Mouse (Mus musculus) embryonic facial prominence, embryonic 14.5 days (tissue): ENCODE measurements around the gene Gm39566. TPM values are rescaled to one million over a fixed set of nuclear protein-coding genes. Genes with fewer than 3 reads are reported as not detected.
A peak's percentile ranks its signal among the peaks of the same experiment; 100 is the strongest.

ENCODE experiments used
- ATAC-seq: fragments of 200-750 bp; cut with Nextera tagmentation; 2 replicates; pipeline ENCODE4 v1.8.0; 2017; ENCODE audit warnings: low read depth, moderate number of reproducible peaks, moderate TSS enrichment
- DNase-seq: peaks from one replicate; pipeline ENCODE4 v3.0.0-alpha.2; 2015; ENCODE audit warnings: low spot score
- H3K27ac ChIP-seq: fragments of 300-500 bp; sonication (generic); replicated peaks from 2 replicates; pipeline ENCODE4 v1.5.1; 2014; ENCODE audit warnings: low read depth, mild to moderate bottlenecking, low read length, moderate library complexity
- H3K27me3 ChIP-seq: fragments of 300-500 bp; sonication (generic); replicated peaks from 2 replicates; pipeline ENCODE4 v1.6.1; 2014; ENCODE audit warnings: low read length; ENCODE audit not compliant: control insufficient read depth, insufficient read depth
- H3K36me3 ChIP-seq: fragments of 300-500 bp; sonication (generic); 2 replicates; pipeline ENCODE4 v1.6.1; 2014; ENCODE audit warnings: low read length, mixed read lengths; ENCODE audit not compliant: control insufficient read depth, insufficient read depth
- H3K4me1 ChIP-seq: fragments of 300-500 bp; sonication (generic); 2 replicates; pipeline ENCODE4 v1.6.1; 2014; ENCODE audit warnings: antibody characterized with exemption, low read length; ENCODE audit not compliant: control insufficient read depth, insufficient read depth
- H3K4me2 ChIP-seq: fragments of 300-500 bp; sonication (generic); 2 replicates; pipeline ENCODE4 v1.6.1; 2014; ENCODE audit warnings: low read depth, mild to moderate bottlenecking, low read length, moderate library complexity, mixed read lengths
- H3K4me3 ChIP-seq: fragments of 300-500 bp; sonication (generic); 2 replicates; pipeline ENCODE4 v1.5.1; 2014; ENCODE audit warnings: low read depth, mild to moderate bottlenecking, low read length
- H3K9ac ChIP-seq: fragments of 300-500 bp; sonication (generic); 2 replicates; pipeline ENCODE4 v1.6.1; 2014; ENCODE audit warnings: low read depth, mild to moderate bottlenecking, low read length, moderate library complexity, mixed read lengths
- H3K9me3 ChIP-seq: fragments of 300-500 bp; sonication (generic); 2 replicates; pipeline ENCODE4 v1.6.1; 2016; ENCODE audit warnings: low read length; ENCODE audit not compliant: control insufficient read depth
- WGBS: fragments of 180-500 bp; shearing (Covaris S2); extraction: QIAGEN DNeasy Blood & Tissue Kit; methylation state at CpG from one replicate; pipeline ENCODE4 v1.1.7; 2014; 5-methylcytosine and 5-hydroxymethylcytosine counted together
- polyA plus RNA-seq: library from polyadenylated mRNA; unstranded; fragments of >200 nt; fragmentation: Nextera tagmentation; extraction: Ambion mirVana; gene quantifications from 2 replicates; pipeline ENCODE4 v1.2.1, GENCODE M21; 2014

Gm39566 gene
- polyA plus RNA-seq, 1 experiment from 2014 or later = not detected

GRCm38 (mm10) chr11:69803786-69804651 lies 11.1 kb downstream of the Gm39566 start:
- H3K27me3 ChIP-seq = peaks cover 35% of the 10 kb centered on the region
- H3K9ac ChIP-seq = peak overlapping the region; percentile 59
- H3K27ac ChIP-seq = no peak overlapping the region
- DNase-seq (peak; percentile 87), ATAC-seq (peak; percentile 62)
- H3K9me3 ChIP-seq = no peaks in the 10 kb centered on the region
- 2% methylated on average over 38 of the region's 60 CpGs for WGBS
- no peaks in the 10 kb centered on the region for H3K36me3 ChIP-seq
- H3K4me1 ChIP-seq = peaks cover 44% of the 10 kb centered on the region
- H3K4me3 ChIP-seq = peak overlapping the region; percentile 58
- H3K4me2 ChIP-seq = peak overlapping the region; percentile 97

- H3K9me3 ChIP-seq = no peaks in the 10 kb centered on the region
- peak overlapping the region; percentile 58 for H3K4me3 ChIP-seq
- H3K27ac ChIP-seq = no peak overlapping the region
- H3K4me1 ChIP-seq = peaks cover 44% of the 10 kb centered on the region
- ATAC-seq = no peak
- peaks cover 35% of the 10 kb centered on the region for H3K27me3 ChIP-seq
- WGBS = 2% methylated on average over 11 of the region's 12 CpGs
- peak overlapping the region; percentile 64 for H3K9ac ChIP-seq
- no peaks in the 10 kb centered on the region for H3K36me3 ChIP-seq
- H3K4me2 ChIP-seq = peak overlapping the region; percentile 97
- DNase-seq = no peak
Measured at GRCm38 (mm10) chr11:69803328-69803727, 11.8 kb downstream of the Gm39566 start.

- ATAC-seq (peak; percentile 45), DNase-seq (peak; percentile 91)
- peaks cover 41% of the 10 kb centered on the region for H3K27me3 ChIP-seq
- H3K4me2 ChIP-seq = peak overlapping the region; percentile 97
- H3K36me3 ChIP-seq = no peaks in the 10 kb centered on the region
- H3K9me3 ChIP-seq = no peaks in the 10 kb centered on the region
- H3K4me3 ChIP-seq = peak overlapping the region; percentile 58
- H3K4me1 ChIP-seq = peaks cover 44% of the 10 kb centered on the region
- peak overlapping the region; percentile 64 for H3K9ac ChIP-seq
- WGBS = 1% methylated on average over 18 of the region's 33 CpGs
- 0 out of 2 replicates have a peak overlapping the region, but pooled peaks have one; percentile 34 for H3K27ac ChIP-seq
Measured at GRCm38 (mm10) chr11:69802648-69803105, 12.4 kb downstream of the Gm39566 start.

GRCm38 (mm10) chr11:69801379-69801977 lies 13.6 kb downstream of the Gm39566 start, which contains the start of gene Fgf11:
Gene Fgf11, minus strand, starts transcription at chr11:69801857.
- Histone ChIP-seq H3K4me2 (peak within 1 kb of the TSS; percentile 97), H3K27ac (peak within 1 kb of the TSS; percentile 80), H3K9me3 (no peaks in the 10 kb centered on the region), H3K9ac (peak within 1 kb of the TSS; percentile 64), H3K4me3 (peak within 1 kb of the TSS; percentile 58), H3K4me1 (peaks cover 44% of the 10 kb centered on the region), H3K27me3 (peaks cover 47% of the 10 kb centered on the region), H3K36me3 (no peaks in the 10 kb centered on the region)
- no peak for DNase-seq
- no peak for ATAC-seq
- 0% methylated on average over 15 of the region's 33 CpGs for WGBS

- H3K27me3 ChIP-seq = peaks cover 43% of the 10 kb centered on the region
- peak; percentile 88 for DNase-seq
- peak overlapping the region; percentile 80 for H3K27ac ChIP-seq
- 0% methylated on average over 33 of the region's 36 CpGs for WGBS
- peak overlapping the region; percentile 97 for H3K4me2 ChIP-seq
- peak; percentile 58 for ATAC-seq
- no peaks in the 10 kb centered on the region for H3K36me3 ChIP-seq
- H3K4me1 ChIP-seq = peaks cover 48% of the 10 kb centered on the region
- H3K9me3 ChIP-seq = no peaks in the 10 kb centered on the region
- peak overlapping the region; percentile 58 for H3K4me3 ChIP-seq
- peak overlapping the region; percentile 64 for H3K9ac ChIP-seq
Measured at GRCm38 (mm10) chr11:69800392-69801197, 14.5 kb downstream of the Gm39566 start.

- Histone ChIP-seq H3K4me2 (peak overlapping the region; percentile 97), H3K9ac (peak overlapping the region; percentile 64), H3K4me3 (peak overlapping the region; percentile 58), H3K27me3 (peaks cover 38% of the 10 kb centered on the region), H3K9me3 (no peaks in the 10 kb centered on the region), H3K4me1 (peaks cover 47% of the 10 kb centered on the region), H3K27ac (peak overlapping the region; percentile 80), H3K36me3 (no peaks in the 10 kb centered on the region)
- ATAC-seq (no peak), DNase-seq (peak; percentile 67)
- WGBS = 0% methylated on average over 11 of the region's 11 CpGs
Measured at GRCm38 (mm10) chr11:69800138-69800391, 15.0 kb downstream of the Gm39566 start.

- DNase-seq = no peak
- Histone ChIP-seq H3K4me3 (peak overlapping the region; percentile 58), H3K27me3 (peaks cover 33% of the 10 kb centered on the region), H3K36me3 (no peaks in the 10 kb centered on the region), H3K27ac (peak overlapping the region; percentile 80), H3K9me3 (no peaks in the 10 kb centered on the region), H3K9ac (no peak overlapping the region; the same call in 1 of the 2 replicates), H3K4me1 (peaks cover 42% of the 10 kb centered on the region), H3K4me2 (peak overlapping the region; percentile 97)
- no peak for ATAC-seq
- WGBS = 17% methylated on average over 12 of the region's 12 CpGs
Measured at GRCm38 (mm10) chr11:69799394-69800137, 15.5 kb downstream of the Gm39566 start.

- peaks cover 28% of the 10 kb centered on the region for H3K4me1 ChIP-seq
Measured at GRCm38 (mm10) chr11:69797924-69798323, 17.2 kb downstream of the Gm39566 start.

More at GRCm38 (mm10) chr11:69797924-69798323, 17.2 kb downstream of the Gm39566 start:
- no peak overlapping the region for H3K4me3 ChIP-seq
- no peak for ATAC-seq
- H3K27ac ChIP-seq = no peak overlapping the region
- no peak overlapping the region for H3K9ac ChIP-seq
- H3K9me3 ChIP-seq = no peaks in the 10 kb centered on the region
- WGBS = 77% methylated on average over 7 of the region's 7 CpGs
- H3K36me3 ChIP-seq = no peaks in the 10 kb centered on the region
- no peak overlapping the region for H3K4me2 ChIP-seq
- no peak for DNase-seq
- peaks cover 20% of the 10 kb centered on the region for H3K27me3 ChIP-seq
